Mouse (Mus musculus): ENCODE measurements around the gene Kctd12. TPM values are rescaled to one million over a fixed set of nuclear protein-coding genes. Genes with fewer than 3 reads are reported as not detected.

The Kctd12 gene
- polyA plus RNA-seq, 1 experiment: 0.02 TPM

DNA sequence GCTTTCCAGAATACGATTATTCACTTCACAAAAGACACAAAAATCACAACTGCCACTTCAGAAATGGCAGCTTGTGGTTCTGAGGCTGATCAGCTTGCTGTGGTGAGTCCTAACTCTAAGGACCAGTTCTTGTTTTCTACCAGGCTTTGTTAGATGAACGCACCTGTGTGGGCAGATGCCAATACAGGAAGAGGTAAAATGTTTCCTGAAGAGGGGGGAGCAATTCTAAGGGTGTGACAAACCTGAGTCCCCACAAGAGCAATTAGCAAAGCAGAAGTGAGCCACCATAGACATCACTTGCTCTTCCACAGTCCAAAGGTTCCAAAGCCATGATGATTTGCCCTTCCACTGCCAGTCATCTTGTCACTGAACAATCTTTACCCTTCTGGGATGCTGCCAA, 20.4 kb downstream of the Kctd12 start:
- Histone ChIP-seq H3K36me3 (ENCODE audit: control insufficient read depth, insufficient read depth) (no peaks in the 10 kb centered on the region), H3ac (ENCODE audit: control insufficient read depth, insufficient read length, low read depth) (no peak overlapping the region), H3K27me3 (ENCODE audit: control insufficient read depth, insufficient read depth, insufficient read length) (no peaks in the 10 kb centered on the region), H3K79me3 (ENCODE audit: low read depth) (no peaks in the 10 kb centered on the region), H3K79me2 (ENCODE audit: control insufficient read depth, insufficient read depth) (no peaks in the 10 kb centered on the region), H3K4me3 (ENCODE audit: insufficient read depth, poor library complexity, severe bottlenecking) (no peak overlapping the region)
- no peak for TF ChIP-seq CEBPB (IDR thresholded peaks at IDR 0.05; ENCODE audit: low read depth)
- no peak for TF ChIP-seq MYOG (IDR thresholded peaks at IDR 0.05; ENCODE audit: control insufficient read depth, extremely low read depth, insufficient read length)
- TF ChIP-seq USF1 (IDR thresholded peaks at IDR 0.05; ENCODE audit: low read depth): no peak
- no peak for TF ChIP-seq FOSL1 (IDR thresholded peaks at IDR 0.05; ENCODE audit: insufficient read depth, low read length, poor library complexity, severe bottlenecking)
- TF ChIP-seq MAX (IDR thresholded peaks at IDR 0.05): no peak
- TF ChIP-seq MYOD1 (IDR thresholded peaks at IDR 0.05; ENCODE audit: control insufficient read depth, insufficient read length, low read depth): no peak
- no peak for TF ChIP-seq CTCF (IDR thresholded peaks at IDR 0.05; ENCODE audit: control insufficient read depth, insufficient read depth, insufficient read length)

DNA sequence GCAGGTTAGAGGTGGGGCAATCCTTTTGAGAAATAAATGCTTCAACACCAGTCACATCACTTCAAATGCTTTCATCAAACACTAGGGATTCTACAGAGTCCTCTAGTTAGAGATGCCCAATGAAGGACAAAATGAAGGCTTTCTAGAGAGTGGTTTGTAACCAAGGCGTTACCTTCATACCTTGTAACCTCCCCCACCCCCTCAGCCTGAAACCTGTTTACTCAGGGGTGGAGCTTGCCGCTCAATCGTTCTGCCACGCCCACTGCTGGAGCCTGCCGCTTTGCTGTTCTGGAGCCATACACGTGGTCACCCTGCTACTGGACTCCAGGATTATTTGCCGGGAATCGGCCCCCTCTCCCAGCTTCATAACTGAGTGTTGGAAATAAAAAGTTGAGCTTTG, 28.9 kb downstream of the Kctd12 start:
- TF ChIP-seq MYOD1 (IDR thresholded peaks at IDR 0.05; ENCODE audit: control insufficient read depth, insufficient read length, low read depth): no peak
- TF ChIP-seq MAX (IDR thresholded peaks at IDR 0.05): no peak
- no peak for TF ChIP-seq USF1 (IDR thresholded peaks at IDR 0.05; ENCODE audit: low read depth)
- no peak for TF ChIP-seq CEBPB (IDR thresholded peaks at IDR 0.05; ENCODE audit: low read depth)
- TF ChIP-seq CTCF (IDR thresholded peaks at IDR 0.05; ENCODE audit: control insufficient read depth, insufficient read depth, insufficient read length): no peak
- TF ChIP-seq MYOG (IDR thresholded peaks at IDR 0.05; ENCODE audit: control insufficient read depth, extremely low read depth, insufficient read length): no peak
- TF ChIP-seq FOSL1 (IDR thresholded peaks at IDR 0.05; ENCODE audit: insufficient read depth, low read length, poor library complexity, severe bottlenecking): no peak
- H3ac ChIP-seq (ENCODE audit: control insufficient read depth, insufficient read length, low read depth): no peak overlapping the region
- no peaks in the 10 kb centered on the region for H3K27me3 ChIP-seq (ENCODE audit: control insufficient read depth, insufficient read depth, insufficient read length)
- H3K79me3 ChIP-seq (ENCODE audit: low read depth): no peaks in the 10 kb centered on the region
- no peaks in the 10 kb centered on the region for H3K79me2 ChIP-seq (ENCODE audit: control insufficient read depth, insufficient read depth)
- H3K36me3 ChIP-seq (ENCODE audit: control insufficient read depth, insufficient read depth): no peaks in the 10 kb centered on the region
- no peak overlapping the region for H3K4me3 ChIP-seq (ENCODE audit: insufficient read depth, poor library complexity, severe bottlenecking)

DNA sequence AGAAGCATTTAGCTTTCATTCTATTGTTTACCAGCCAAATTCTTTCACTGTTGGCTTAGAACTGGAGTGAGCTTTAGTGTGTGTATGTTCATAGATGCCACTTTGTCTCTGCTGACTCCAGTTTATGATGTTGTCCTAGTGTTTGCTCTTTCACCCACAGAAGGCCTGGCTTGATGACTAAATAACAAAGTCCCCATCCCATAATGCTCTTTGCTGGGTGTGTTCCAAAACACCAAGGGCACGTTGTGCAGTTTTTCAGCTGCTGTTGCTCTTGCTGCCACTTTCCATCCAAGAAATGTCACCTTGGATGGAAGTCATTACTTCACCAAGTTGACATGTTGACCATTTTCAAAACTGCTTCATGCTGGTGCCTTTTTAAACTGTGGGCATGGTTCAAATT, 30.5 kb downstream of the Kctd12 start:
- Histone ChIP-seq H3K36me3 (ENCODE audit: control insufficient read depth, insufficient read depth) (no peaks in the 10 kb centered on the region), H3K79me2 (ENCODE audit: control insufficient read depth, insufficient read depth) (no peaks in the 10 kb centered on the region), H3K4me3 (ENCODE audit: insufficient read depth, poor library complexity, severe bottlenecking) (no peak overlapping the region), H3K27me3 (ENCODE audit: control insufficient read depth, insufficient read depth, insufficient read length) (no peaks in the 10 kb centered on the region), H3K79me3 (ENCODE audit: low read depth) (no peaks in the 10 kb centered on the region), H3ac (ENCODE audit: control insufficient read depth, insufficient read length, low read depth) (no peak overlapping the region)
- TF ChIP-seq FOSL1 (IDR thresholded peaks at IDR 0.05; ENCODE audit: insufficient read depth, low read length, poor library complexity, severe bottlenecking) (no peak), CTCF (IDR thresholded peaks at IDR 0.05; ENCODE audit: control insufficient read depth, insufficient read depth, insufficient read length) (no peak), MAX (IDR thresholded peaks at IDR 0.05) (no peak), USF1 (IDR thresholded peaks at IDR 0.05; ENCODE audit: low read depth) (no peak), CEBPB (IDR thresholded peaks at IDR 0.05; ENCODE audit: low read depth) (no peak), MYOG (IDR thresholded peaks at IDR 0.05; ENCODE audit: control insufficient read depth, extremely low read depth, insufficient read length) (no peak), MYOD1 (IDR thresholded peaks at IDR 0.05; ENCODE audit: control insufficient read depth, insufficient read length, low read depth) (no peak)

DNA sequence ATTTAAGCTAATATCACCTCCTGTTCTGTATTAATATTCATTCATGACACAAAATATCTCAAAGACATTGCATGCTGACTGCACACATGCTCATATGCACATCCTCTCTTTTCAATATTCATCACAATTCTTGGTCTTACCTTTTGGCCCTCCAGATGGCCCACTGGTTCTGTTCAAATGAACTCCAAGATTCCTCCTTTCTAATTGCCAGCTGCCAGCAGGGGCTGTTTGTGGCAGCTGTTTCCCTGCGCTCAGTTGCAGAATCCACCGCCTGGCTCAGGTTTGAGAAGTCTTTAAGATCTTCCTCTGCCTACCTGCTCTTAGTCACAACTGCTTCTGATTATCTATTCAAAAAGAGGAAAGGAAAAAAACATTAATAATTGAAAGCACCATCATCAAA, 34.6 kb downstream of the Kctd12 start:
- Histone ChIP-seq H3K36me3 (ENCODE audit: control insufficient read depth, insufficient read depth) (no peaks in the 10 kb centered on the region), H3K4me3 (ENCODE audit: insufficient read depth, poor library complexity, severe bottlenecking) (no peak overlapping the region), H3K79me3 (ENCODE audit: low read depth) (no peaks in the 10 kb centered on the region), H3ac (ENCODE audit: control insufficient read depth, insufficient read length, low read depth) (no peak overlapping the region), H3K79me2 (ENCODE audit: control insufficient read depth, insufficient read depth) (no peaks in the 10 kb centered on the region), H3K27me3 (ENCODE audit: control insufficient read depth, insufficient read depth, insufficient read length) (no peaks in the 10 kb centered on the region)
- TF ChIP-seq MYOG (IDR thresholded peaks at IDR 0.05; ENCODE audit: control insufficient read depth, extremely low read depth, insufficient read length): no peak
- TF ChIP-seq CEBPB (IDR thresholded peaks at IDR 0.05; ENCODE audit: low read depth): no peak
- no peak for TF ChIP-seq MYOD1 (IDR thresholded peaks at IDR 0.05; ENCODE audit: control insufficient read depth, insufficient read length, low read depth)
- TF ChIP-seq MAX (IDR thresholded peaks at IDR 0.05): no peak
- no peak for TF ChIP-seq FOSL1 (IDR thresholded peaks at IDR 0.05; ENCODE audit: insufficient read depth, low read length, poor library complexity, severe bottlenecking)
- no peak for TF ChIP-seq USF1 (IDR thresholded peaks at IDR 0.05; ENCODE audit: low read depth)
- no peak for TF ChIP-seq CTCF (IDR thresholded peaks at IDR 0.05; ENCODE audit: control insufficient read depth, insufficient read depth, insufficient read length)

DNA sequence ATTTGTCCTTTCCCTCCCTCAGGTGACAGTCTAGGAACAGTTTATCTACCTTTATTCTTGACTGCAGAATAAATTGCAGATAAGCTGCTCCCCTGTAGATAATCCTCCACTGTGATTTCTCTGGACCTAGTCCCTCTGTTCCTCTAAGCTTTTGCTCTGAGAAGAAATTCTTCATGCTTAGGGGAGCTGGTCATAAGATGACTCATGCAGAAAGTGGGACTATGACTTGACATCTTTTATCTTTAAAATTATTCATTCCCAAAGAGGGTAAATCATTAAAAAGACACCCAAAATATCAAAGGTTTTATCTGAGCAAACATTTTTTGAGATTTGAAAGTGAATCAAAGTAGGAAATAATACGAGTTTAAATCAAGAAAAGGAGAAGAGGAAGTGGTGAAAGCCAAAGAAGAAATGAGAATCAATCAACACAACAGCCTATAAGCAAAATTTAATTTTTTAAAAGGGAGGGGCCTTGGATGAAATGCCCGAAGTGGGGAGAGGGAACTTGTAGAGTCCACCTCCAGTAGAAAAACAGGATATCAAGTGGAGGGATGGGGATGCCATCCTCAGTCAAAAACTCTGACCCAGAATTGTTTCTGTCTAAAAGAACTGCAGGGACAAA, 40.1 kb downstream of the Kctd12 start:
- Histone ChIP-seq H3K4me3 (ENCODE audit: insufficient read depth, poor library complexity, severe bottlenecking) (no peak overlapping the region), H3K36me3 (ENCODE audit: control insufficient read depth, insufficient read depth) (no peaks in the 10 kb centered on the region), H3ac (ENCODE audit: control insufficient read depth, insufficient read length, low read depth) (no peak overlapping the region), H3K79me3 (ENCODE audit: low read depth) (no peaks in the 10 kb centered on the region), H3K27me3 (ENCODE audit: control insufficient read depth, insufficient read depth, insufficient read length) (no peaks in the 10 kb centered on the region), H3K79me2 (ENCODE audit: control insufficient read depth, insufficient read depth) (no peaks in the 10 kb centered on the region)
- no peak for TF ChIP-seq MAX (IDR thresholded peaks at IDR 0.05)
- TF ChIP-seq USF1 (IDR thresholded peaks at IDR 0.05; ENCODE audit: low read depth): no peak
- no peak for TF ChIP-seq CTCF (IDR thresholded peaks at IDR 0.05; ENCODE audit: control insufficient read depth, insufficient read depth, insufficient read length)
- TF ChIP-seq MYOG (IDR thresholded peaks at IDR 0.05; ENCODE audit: control insufficient read depth, extremely low read depth, insufficient read length): no peak
- TF ChIP-seq FOSL1 (IDR thresholded peaks at IDR 0.05; ENCODE audit: insufficient read depth, low read length, poor library complexity, severe bottlenecking): no peak
- no peak for TF ChIP-seq MYOD1 (IDR thresholded peaks at IDR 0.05; ENCODE audit: control insufficient read depth, insufficient read length, low read depth)
- TF ChIP-seq CEBPB (IDR thresholded peaks at IDR 0.05; ENCODE audit: low read depth): no peak
